Mouse (Mus musculus): Measurements from ENCODE around the gene Tsga10. TPM values are rescaled to one million over a fixed set of nuclear protein-coding genes. Genes with fewer than 3 reads are reported as not detected.
A peak's percentile ranks its signal among the peaks of the same experiment; 100 is the strongest.

Tsga10 gene
- polyA plus RNA-seq, 1 experiment from 2014 or later: 5.0 TPM

DNA sequence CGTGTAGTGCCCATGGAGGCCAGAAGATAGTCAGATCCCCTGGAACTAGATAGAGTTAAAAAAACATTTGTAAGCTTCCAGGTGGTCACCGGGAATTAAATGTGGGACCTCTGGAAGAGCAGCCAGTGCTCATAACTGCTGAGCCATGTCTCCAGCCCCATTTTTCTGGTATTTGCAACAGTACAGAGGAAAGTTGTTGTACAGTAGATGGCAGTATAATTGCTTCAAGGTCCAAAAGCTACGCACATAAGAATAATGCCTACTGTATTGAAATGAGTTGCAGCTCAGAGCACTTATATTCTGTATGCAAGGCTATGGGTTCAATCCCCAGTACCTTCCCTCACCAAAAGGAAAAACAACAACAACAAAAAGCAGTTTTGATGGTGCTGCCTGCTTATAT lies 25.2 kb upstream of the Tsga10 start:
- Histone ChIP-seq H3K4me2 (replicated peaks; ENCODE audit: low read depth, low read length) (peak overlapping the region; percentile 68), H3K36me3 (ENCODE audit: insufficient read depth, low read length) (peaks cover 10% of the 10 kb centered on the region; the same call in 1 of the 2 replicates), H3K9me3 (ENCODE audit: low read length) (no peaks in the 10 kb centered on the region), H3K4me1 (ENCODE audit: insufficient read depth, low read depth, low read length) (no peaks in the 10 kb centered on the region; the same call in 1 of the 2 replicates), H3K4me3 (ENCODE audit: low read depth, low read length) (no peak overlapping the region; the same call in 1 of the 2 replicates), H3K27me3 (replicated peaks; ENCODE audit: insufficient read depth, low read length) (no peaks in the 10 kb centered on the region), H3K9ac (replicated peaks; ENCODE audit: low read depth) (0 out of 2 replicates have a peak overlapping the region, but pooled peaks have one; percentile 3), H3K27ac (ENCODE audit: low read length) (no peak overlapping the region)
- WGBS: 53% methylated on average over 3 of the region's 3 CpGs
- peak; percentile 41 for DNase-seq (ENCODE audit: low spot score)
- TF ChIP-seq CTCF (IDR thresholded peaks at IDR 0.05) (peak; percentile 53), EP300 (IDR thresholded peaks at IDR 0.05) (no peak)
- no peak for ATAC-seq

GRCm38 (mm10) chr1:37890025-37890652 lies 23.9 kb upstream of the Tsga10 start, which contains the start of the genes Mitd1 and Mrpl30:
Gene Mitd1, minus strand, starts transcription at chr1:37890411.
Gene Mrpl30, plus strand, starts transcription at chr1:37890477.
- WGBS: under 1% methylated on average over 37 of the region's 41 CpGs

DNA sequence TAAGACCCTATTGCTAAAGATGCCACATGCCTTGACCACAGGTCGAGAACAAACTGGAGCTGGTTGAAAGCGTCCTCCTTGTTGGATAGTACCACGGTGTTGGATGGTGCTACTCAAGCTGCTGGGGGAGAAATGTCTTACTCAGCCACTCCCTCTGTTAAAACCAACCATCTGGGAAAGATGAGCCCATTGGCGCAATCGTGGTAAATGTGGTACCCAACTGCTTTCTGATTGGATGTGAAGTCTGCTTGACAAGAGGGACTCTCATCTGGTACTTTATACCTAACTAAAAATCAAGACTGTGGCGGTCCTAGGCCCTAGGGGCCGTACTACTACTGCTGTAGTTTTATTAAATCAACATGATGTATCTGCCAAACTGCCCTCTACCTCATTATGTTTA lies 23.0 kb upstream of the Tsga10 start:
- no peak for DNase-seq (ENCODE audit: low spot score)
- ATAC-seq: no peak
- H3K4me2 ChIP-seq (replicated peaks; ENCODE audit: low read depth, low read length): peak overlapping the region; percentile 64
- H3K4me1 ChIP-seq (ENCODE audit: insufficient read depth, low read depth, low read length): no peaks in the 10 kb centered on the region; the same call in 1 of the 2 replicates
- no peaks in the 10 kb centered on the region for H3K27me3 ChIP-seq (replicated peaks; ENCODE audit: insufficient read depth, low read length)
- peak overlapping the region; percentile 89 for H3K27ac ChIP-seq (ENCODE audit: low read length)
- no peaks in the 10 kb centered on the region for H3K9me3 ChIP-seq (ENCODE audit: low read length)
- WGBS: 72% methylated on average over 7 of the region's 7 CpGs
- H3K4me3 ChIP-seq (ENCODE audit: low read depth, low read length): peak overlapping the region; percentile 77
- TF ChIP-seq EP300 (IDR thresholded peaks at IDR 0.05) (no peak), CTCF (IDR thresholded peaks at IDR 0.05) (no peak)
- H3K9ac ChIP-seq (replicated peaks; ENCODE audit: low read depth): peak overlapping the region; percentile 46
- no peaks in the 10 kb centered on the region for H3K36me3 ChIP-seq (ENCODE audit: insufficient read depth, low read length)

More at GRCm38 (mm10) chr1:37890025-37890652, 23.9 kb upstream of the Tsga10 start, which contains the start of the genes Mitd1 and Mrpl30:
- no peaks in the 10 kb centered on the region for H3K27me3 ChIP-seq (replicated peaks; ENCODE audit: insufficient read depth, low read length)
- peak within 1 kb of the TSS; percentile 59 for H3K9ac ChIP-seq (replicated peaks; ENCODE audit: low read depth)
- peak within 1 kb of the TSS; percentile 77 for H3K4me3 ChIP-seq (ENCODE audit: low read depth, low read length)
- H3K4me2 ChIP-seq (replicated peaks; ENCODE audit: low read depth, low read length): peak within 1 kb of the TSS; percentile 68
- ATAC-seq: peak; percentile 96
- H3K9me3 ChIP-seq (ENCODE audit: low read length): no peaks in the 10 kb centered on the region
- H3K27ac ChIP-seq (ENCODE audit: low read length): peak within 1 kb of the TSS; percentile 89
- no peaks in the 10 kb centered on the region; the same call in 1 of the 2 replicates for H3K4me1 ChIP-seq (ENCODE audit: insufficient read depth, low read depth, low read length)
- H3K36me3 ChIP-seq (ENCODE audit: insufficient read depth, low read length): no peaks in the 10 kb centered on the region
- DNase-seq (ENCODE audit: low spot score): peak; percentile 94
- TF ChIP-seq CTCF (IDR thresholded peaks at IDR 0.05) (no peak), EP300 (IDR thresholded peaks at IDR 0.05) (peak; percentile 38; the same call in 1 of the 2 replicates)

- no peaks in the 10 kb centered on the region for H3K4me1 ChIP-seq (ENCODE audit: insufficient read depth, low read depth, low read length)
- no peaks in the 10 kb centered on the region for H3K27me3 ChIP-seq (replicated peaks; ENCODE audit: insufficient read depth, low read length)
- H3K36me3 ChIP-seq (ENCODE audit: insufficient read depth, low read length): peaks cover 19% of the 10 kb centered on the region
- TF ChIP-seq CTCF (IDR thresholded peaks at IDR 0.05) (no peak), EP300 (IDR thresholded peaks at IDR 0.05) (no peak)
- WGBS: 65% methylated on average over 4 of the region's 4 CpGs
- ATAC-seq (no peak), DNase-seq (ENCODE audit: low spot score) (peak; percentile 40)
- H3K27ac ChIP-seq (ENCODE audit: low read length): no peak overlapping the region
- no peak overlapping the region for H3K4me2 ChIP-seq (replicated peaks; ENCODE audit: low read depth, low read length)
- H3K4me3 ChIP-seq (ENCODE audit: low read depth, low read length): no peak overlapping the region
- no peaks in the 10 kb centered on the region for H3K9me3 ChIP-seq (ENCODE audit: low read length)
- no peak overlapping the region for H3K9ac ChIP-seq (replicated peaks; ENCODE audit: low read depth)
Measured at GRCm38 (mm10) chr1:37884451-37884850, 18.2 kb upstream of the Tsga10 start.

DNA sequence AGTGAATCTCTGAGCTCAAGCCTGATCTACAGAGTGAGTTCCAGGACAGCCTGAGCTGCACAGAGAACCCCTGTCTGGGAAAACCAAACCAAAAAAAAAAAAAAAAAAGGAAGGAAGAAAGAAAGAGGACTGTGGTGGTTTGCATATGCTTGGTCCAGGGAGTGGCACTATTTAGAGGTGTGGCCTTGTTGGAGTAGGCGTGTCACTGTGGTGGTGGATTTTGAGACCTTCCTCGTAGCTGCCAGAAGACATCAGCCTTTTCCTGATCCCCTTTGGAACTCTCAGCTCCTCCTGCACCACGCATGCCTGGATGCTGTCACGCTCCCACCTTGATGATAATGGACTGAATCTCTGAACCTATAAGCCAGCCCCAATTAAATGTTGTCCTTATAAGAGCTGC lies 17.2 kb upstream of the Tsga10 start:
- H3K4me2 ChIP-seq (replicated peaks; ENCODE audit: low read depth, low read length): no peak overlapping the region
- H3K9me3 ChIP-seq (ENCODE audit: low read length): no peaks in the 10 kb centered on the region
- ATAC-seq (no peak), DNase-seq (ENCODE audit: low spot score) (no peak)
- WGBS: 85% methylated on average over 4 of the region's 4 CpGs
- peaks cover 28% of the 10 kb centered on the region for H3K36me3 ChIP-seq (ENCODE audit: insufficient read depth, low read length)
- TF ChIP-seq EP300 (IDR thresholded peaks at IDR 0.05) (no peak), CTCF (IDR thresholded peaks at IDR 0.05) (no peak)
- H3K27ac ChIP-seq (ENCODE audit: low read length): no peak overlapping the region
- H3K9ac ChIP-seq (replicated peaks; ENCODE audit: low read depth): no peak overlapping the region
- no peak overlapping the region for H3K4me3 ChIP-seq (ENCODE audit: low read depth, low read length)
- H3K4me1 ChIP-seq (ENCODE audit: insufficient read depth, low read depth, low read length): no peaks in the 10 kb centered on the region
- no peaks in the 10 kb centered on the region for H3K27me3 ChIP-seq (replicated peaks; ENCODE audit: insufficient read depth, low read length)

- Histone ChIP-seq H3K9me3 (ENCODE audit: low read length) (no peaks in the 10 kb centered on the region), H3K9ac (replicated peaks; ENCODE audit: low read depth) (no peak overlapping the region), H3K4me1 (ENCODE audit: insufficient read depth, low read depth, low read length) (no peaks in the 10 kb centered on the region; the same call in 1 of the 2 replicates), H3K4me3 (ENCODE audit: low read depth, low read length) (no peak overlapping the region), H3K27me3 (replicated peaks; ENCODE audit: insufficient read depth, low read length) (no peaks in the 10 kb centered on the region), H3K27ac (ENCODE audit: low read length) (no peak overlapping the region), H3K36me3 (ENCODE audit: insufficient read depth, low read length) (peaks cover 42% of the 10 kb centered on the region), H3K4me2 (replicated peaks; ENCODE audit: low read depth, low read length) (no peak overlapping the region)
- no peak for ATAC-seq
- WGBS: 93% methylated on average over 13 of the region's 13 CpGs
- no peak for DNase-seq (ENCODE audit: low spot score)
- TF ChIP-seq CTCF (IDR thresholded peaks at IDR 0.05) (no peak), EP300 (IDR thresholded peaks at IDR 0.05) (no peak)
Measured at GRCm38 (mm10) chr1:37877736-37878460, 11.7 kb upstream of the Tsga10 start.

All from lung, postnatal 0 days (tissue).